Mouse (Mus musculus) heart, adult 10 weeks (tissue): Measurements from ENCODE around the gene Dzip1. TPM values are rescaled to one million over a fixed set of nuclear protein-coding genes. Genes with fewer than 3 reads are reported as not detected.

Experiments used
- polyA plus RNA-seq: library from polyadenylated mRNA; stranded (reverse); fragments of 350-450 nt; fragmentation: Illumina TruSeq; extraction: RNeasy Lipid Tissue Mini Kit (QIAGEN cat#74804); gene quantifications from one replicate; pipeline ENCODE4 v1.2.3, GENCODE M21; 2014; ENCODE audit warnings: low read depth, low replicate concordance

Dzip1 gene
- polyA plus RNA-seq, result 2.1 TPM

DNA sequence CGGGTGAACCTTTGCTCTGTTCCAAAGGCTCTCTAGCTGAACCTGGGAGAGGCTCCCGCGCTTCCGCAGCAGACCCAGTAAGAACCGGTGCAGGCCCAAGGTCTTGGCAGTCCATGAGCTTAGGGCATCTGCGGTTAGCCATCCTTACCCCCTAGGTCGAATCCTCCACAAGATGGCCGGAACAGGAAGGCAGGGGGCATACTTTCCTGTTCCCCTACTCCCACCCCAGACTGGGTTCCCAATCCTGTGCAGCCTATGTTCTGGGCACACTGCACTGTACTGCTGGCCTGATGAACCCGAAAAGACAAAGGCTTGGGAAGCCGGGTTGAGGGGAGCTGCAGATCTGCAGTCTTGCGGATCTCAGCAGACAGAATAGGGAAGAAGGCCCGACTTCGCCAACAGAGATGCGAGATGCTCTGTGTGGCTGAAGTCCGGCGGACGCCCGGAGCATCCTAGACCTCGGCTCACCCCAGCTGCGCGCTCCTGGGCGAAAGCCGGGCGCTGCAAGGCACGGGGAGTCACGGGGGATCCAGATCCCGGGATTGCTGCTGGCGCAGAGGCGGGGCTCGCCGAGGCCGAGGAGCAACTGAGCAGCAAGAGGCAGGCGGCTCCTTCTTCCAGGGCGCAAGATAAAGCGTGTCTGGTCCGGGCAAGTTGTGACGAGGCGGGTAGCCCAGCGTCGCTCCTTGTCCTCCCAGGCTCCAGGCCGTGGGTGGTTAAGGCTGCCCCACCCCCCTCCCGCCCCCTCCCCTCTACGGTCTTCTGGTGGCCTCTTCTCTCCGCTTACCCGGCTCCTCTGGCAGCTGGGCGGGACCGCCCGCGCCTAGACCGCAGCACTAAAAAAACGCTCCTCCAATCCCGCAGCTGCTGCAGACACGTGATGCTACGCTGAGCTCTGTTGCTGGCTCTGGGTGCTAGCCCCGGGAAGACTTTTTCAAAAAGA, at the start of gene Dzip1:
TSS of gene Dzip1 (minus strand) at position 788 of the 943 bp plus-strand sequence.

GRCm38 (mm10) chr14:118937533-118938492, 12.6 kb upstream of the Dzip1 start, which contains the start of gene Dnajc3:
Gene Dnajc3 (plus strand): TSS chr14:118937976.

Other genes starting within 250 kb of the Dzip1 start
- 8.3 TPM for gene Abcc4, start 219.2 kb downstream of the Dzip1 start, polyA plus RNA-seq
- gene Cldn10, start 137.6 kb downstream of the Dzip1 start, polyA plus RNA-seq, result 0.21 TPM
- gene Dnajc3, start 12.5 kb upstream of the Dzip1 start, polyA plus RNA-seq, result 30.0 TPM
- gene Uggt2, start 174.0 kb upstream of the Dzip1 start, polyA plus RNA-seq, result 9.3 TPM
- gene Hs6st3, start 212.9 kb upstream of the Dzip1 start, polyA plus RNA-seq, result not detected